Mouse (Mus musculus): ENCODE results near the gene 1700012B09Rik.

1700012B09Rik gene

DNA sequence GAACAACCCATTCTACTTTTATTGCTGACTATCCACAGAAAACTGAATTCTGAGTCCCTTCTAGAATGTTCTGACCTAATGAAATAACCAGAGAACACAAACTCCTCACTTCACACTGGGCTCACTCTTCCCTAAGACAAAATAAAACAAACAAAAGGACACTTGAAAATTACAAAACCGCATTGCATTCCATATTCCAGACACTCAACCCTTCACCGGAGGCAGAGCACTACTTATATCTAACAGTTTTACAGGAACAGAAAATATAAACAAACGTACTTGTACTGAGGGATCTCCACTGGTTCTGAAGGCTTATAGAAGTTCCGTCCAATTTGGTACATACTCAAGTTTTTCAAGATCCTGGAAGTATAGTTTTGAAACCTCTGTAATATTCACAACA, 42.5 kb downstream of the 1700012B09Rik start:
- DNase-seq: no peak

DNA sequence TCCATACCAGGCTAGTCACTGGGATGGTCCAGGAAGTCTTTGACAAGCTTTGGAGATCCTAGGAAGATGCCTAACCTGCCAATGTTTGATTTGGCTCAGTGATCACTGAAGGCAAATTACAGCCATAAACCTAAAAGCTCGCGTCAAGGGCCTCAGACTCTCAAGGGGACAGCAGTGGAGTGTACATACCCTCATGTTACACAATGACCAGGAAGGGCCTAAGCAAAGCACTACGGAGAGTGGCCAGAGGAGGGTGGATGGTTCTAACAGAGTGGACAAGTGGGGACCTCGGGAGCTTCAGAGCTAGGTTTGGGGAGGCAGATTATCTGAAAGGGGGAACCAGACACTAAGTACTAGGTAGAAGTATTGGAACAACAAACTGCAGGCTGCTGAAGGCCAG, 44.2 kb downstream of the 1700012B09Rik start:
- DNase-seq: no peak

- no peak for DNase-seq
These were observed 44.8 kb downstream of the 1700012B09Rik start for GRCm38 (mm10) chr9:14726005-14726404.

DNA sequence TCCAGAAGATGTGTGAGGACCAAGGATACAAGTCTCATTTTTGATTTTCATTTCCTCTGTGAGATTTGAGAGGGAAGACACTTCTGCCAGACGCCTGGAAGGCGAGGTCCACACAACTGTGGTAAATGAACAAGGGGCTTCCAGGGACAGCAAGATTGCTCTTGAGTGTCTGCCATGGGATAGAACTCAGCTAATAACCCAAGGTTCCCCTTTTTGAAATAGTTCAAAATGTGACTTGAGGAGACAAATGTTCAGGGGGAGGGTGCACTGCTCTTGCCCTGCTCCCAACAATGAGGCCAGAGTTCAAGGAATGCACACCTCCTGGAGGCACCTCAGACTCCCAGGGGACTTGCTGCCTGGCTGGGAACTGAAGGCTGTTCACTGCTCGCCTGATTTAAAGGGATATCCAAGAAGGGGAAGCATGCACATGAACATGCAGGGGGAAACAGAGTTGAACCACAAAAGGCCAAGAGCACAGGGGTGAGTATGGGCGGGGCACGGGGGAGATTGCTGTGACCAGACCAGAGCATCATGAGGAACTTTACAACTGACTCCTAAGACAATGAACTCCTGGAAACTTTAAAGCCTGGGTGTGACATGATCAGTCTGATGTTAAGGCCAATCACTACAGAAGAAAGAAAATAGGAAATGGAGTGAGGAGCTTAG, 45.9 kb downstream of the 1700012B09Rik start:
- no peak for DNase-seq

- no peak for DNase-seq
These were observed 49.2 kb downstream of the 1700012B09Rik start for GRCm38 (mm10) chr9:14721610-14722009.

GRCm38 (mm10) chr9:14720384-14720783, 50.4 kb downstream of the 1700012B09Rik start:
- DNase-seq: no peak

DNA sequence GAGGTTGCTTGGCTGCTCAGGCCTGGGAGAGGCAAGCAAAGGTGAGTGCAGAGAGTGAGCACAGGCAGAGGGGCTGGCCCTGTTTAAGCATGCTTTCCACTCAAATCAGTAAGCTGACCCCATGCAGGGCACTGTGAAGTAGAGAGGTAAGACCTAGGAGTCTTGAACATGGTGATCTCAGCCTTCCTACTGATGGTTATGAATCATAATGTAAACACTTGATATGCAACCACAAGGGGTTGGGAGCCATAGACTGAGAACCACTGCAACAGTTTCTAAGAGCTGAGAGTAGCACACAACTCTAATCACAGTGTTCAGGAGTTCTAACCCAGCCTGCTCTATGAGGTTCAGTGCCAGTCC, 52.5 kb downstream of the 1700012B09Rik start:
- DNase-seq: no peak

DNA sequence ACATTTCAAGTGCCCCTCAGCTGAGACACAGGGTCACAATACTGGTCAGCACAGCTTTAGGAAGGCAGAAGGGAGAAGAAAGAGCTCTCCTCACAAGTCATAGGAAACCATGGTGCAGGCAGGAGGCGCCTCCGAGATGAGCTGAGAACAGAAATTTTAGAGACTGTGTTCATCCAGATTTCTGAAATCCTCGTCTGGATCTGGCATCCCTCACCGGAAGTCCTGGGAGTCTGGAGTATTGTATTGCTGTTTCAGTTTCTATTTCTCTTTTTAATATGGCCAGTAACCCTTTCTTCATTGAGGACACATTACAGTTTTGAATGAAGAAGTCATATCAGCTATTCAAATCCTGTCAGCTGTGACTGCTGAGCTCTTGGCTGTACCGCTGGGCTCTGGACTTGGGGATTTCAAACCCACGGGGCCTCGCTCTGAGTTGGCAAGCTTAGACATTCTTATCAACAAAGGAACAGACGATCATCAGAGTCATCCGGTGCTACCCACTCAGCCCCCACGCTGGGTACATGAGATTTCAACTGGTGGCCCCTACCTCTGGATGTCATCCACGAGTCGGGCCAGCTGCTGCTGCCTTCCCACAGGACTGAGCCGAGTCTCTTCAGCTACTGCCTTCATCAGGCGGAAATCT, 53.0 kb downstream of the 1700012B09Rik start:
- DNase-seq: no peak

GRCm38 (mm10) chr9:14715258-14715657, 55.6 kb downstream of the 1700012B09Rik start:
- DNase-seq: no peak

DNA sequence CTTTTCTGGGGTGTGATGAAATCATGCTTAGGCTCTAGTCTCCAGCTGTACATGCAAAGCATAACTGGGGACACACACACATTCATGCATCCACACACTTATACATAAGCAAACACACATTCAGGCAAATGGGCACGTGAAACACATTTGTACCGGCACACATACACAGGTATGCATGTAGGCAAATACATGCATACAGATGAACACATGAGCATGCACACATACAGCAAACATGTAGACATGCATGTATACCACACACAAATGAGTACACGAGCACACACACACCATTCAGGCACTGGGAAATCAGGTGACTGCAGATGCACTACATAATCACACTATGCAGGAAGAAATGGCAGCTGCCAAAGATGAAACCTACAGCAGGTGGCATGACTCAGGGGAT, 59.9 kb downstream of the 1700012B09Rik start:
- DNase-seq: no peak

Data from cerebellum, adult 18-20 months (tissue).